Mouse (Mus musculus) hindbrain, embryonic 12.5 days (tissue): ENCODE measurements around the gene Car5b. TPM values are rescaled to one million over a fixed set of nuclear protein-coding genes. Genes with fewer than 3 reads are reported as not detected.

Experiments
- ATAC-seq: fragments of 200-750 bp; cut with Nextera tagmentation; 2 replicates; pipeline ENCODE4 v1.8.0; 2017; ENCODE audit warnings: moderate TSS enrichment; ENCODE audit not compliant: low FRiP score
- H3K27ac ChIP-seq: fragments of 300-500 bp; sonication (generic); 2 replicates; pipeline ENCODE4 v1.5.1; 2016; ENCODE audit warnings: mild to moderate bottlenecking
- H3K27me3 ChIP-seq: fragments of 300-500 bp; sonication (generic); 2 replicates; pipeline ENCODE4 v1.6.1; 2016; ENCODE audit warnings: mild to moderate bottlenecking
- H3K36me3 ChIP-seq: fragments of 300-500 bp; sonication (generic); 2 replicates; pipeline ENCODE4 v1.6.1; 2016; ENCODE audit warnings: mild to moderate bottlenecking
- H3K4me1 ChIP-seq: fragments of 300-500 bp; sonication (generic); 2 replicates; pipeline ENCODE4 v1.6.1; 2016
- H3K4me2 ChIP-seq: fragments of 300-500 bp; sonication (generic); replicated peaks from 2 replicates; pipeline ENCODE4 v1.6.1; 2016; ENCODE audit warnings: mild to moderate bottlenecking
- H3K4me3 ChIP-seq: fragments of 300-500 bp; sonication (generic); 2 replicates; pipeline ENCODE4 v1.5.1; 2016; ENCODE audit warnings: mild to moderate bottlenecking
- H3K9ac ChIP-seq: fragments of 300-500 bp; sonication (generic); 2 replicates; pipeline ENCODE4 v1.6.1; 2016; ENCODE audit warnings: mild to moderate bottlenecking, moderate library complexity
- H3K9me3 ChIP-seq: fragments of 300-500 bp; sonication (generic); replicated peaks from 2 replicates; pipeline ENCODE4 v1.6.1; 2016; ENCODE audit warnings: mild to moderate bottlenecking
- WGBS: fragments of 180-500 bp; shearing (Covaris S2); methylation state at CpG from one replicate; pipeline ENCODE4 v1.1.7; 2016; 5-methylcytosine and 5-hydroxymethylcytosine counted together
- polyA plus RNA-seq: library from polyadenylated mRNA; unstranded; fragments of >200 nt; fragmentation: Nextera tagmentation; extraction: Ambion mirVana; gene quantifications from 2 replicates; pipeline ENCODE4 v1.2.1, GENCODE M21; 2016

The Car5b gene
- polyA plus RNA-seq, 1 experiment from 2014 or later, result 0.27 TPM

DNA sequence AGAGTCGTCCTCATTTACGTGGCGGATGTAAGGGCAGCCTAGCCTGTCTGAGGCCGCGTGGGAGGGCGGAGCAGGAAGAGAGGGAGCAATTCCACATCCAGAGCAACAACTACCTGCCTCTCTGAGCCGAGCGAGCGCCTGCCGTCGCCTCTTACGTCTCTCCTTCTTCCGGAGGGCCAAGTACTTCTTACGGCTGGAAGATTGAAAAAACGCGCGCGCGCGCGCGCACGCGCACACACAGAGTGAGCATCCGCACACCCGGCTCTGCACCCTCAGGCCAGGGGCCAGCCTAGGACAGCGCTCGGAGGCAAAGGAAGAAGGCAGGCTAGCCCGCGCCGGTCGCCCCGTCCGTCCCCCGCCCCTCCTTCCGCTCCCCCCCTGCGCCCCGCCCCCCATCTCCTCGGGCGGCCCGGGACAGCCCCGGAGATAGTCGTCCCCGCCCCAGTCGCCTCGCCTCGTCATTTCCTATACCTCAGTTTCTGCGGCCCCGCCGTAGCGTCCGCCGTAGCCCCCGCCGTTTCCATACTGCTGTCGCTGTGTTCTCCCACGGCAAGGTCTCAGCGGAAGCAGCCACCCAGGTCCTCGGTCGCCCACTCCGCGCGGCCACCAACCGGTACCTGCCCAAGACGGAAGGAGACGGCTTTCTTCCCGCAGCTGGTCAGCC, 69.9 kb downstream of the Car5b start:
- H3K4me2 ChIP-seq, result peak overlapping the region; percentile 58
- H3K4me1 ChIP-seq, result peaks cover 4% of the 10 kb centered on the region
- H3K9me3 ChIP-seq, result no peaks in the 10 kb centered on the region
- peak overlapping the region; percentile 96 for H3K27ac ChIP-seq
- WGBS, result 33% methylated on average over 33 of the region's 67 CpGs
- ATAC-seq, result peak; percentile 95
- H3K4me3 ChIP-seq, result peak overlapping the region; percentile 60
- H3K27me3 ChIP-seq, result peaks cover 7% of the 10 kb centered on the region
- H3K9ac ChIP-seq, result peak overlapping the region; percentile 76
- H3K36me3 ChIP-seq, result peaks cover 19% of the 10 kb centered on the region

DNA sequence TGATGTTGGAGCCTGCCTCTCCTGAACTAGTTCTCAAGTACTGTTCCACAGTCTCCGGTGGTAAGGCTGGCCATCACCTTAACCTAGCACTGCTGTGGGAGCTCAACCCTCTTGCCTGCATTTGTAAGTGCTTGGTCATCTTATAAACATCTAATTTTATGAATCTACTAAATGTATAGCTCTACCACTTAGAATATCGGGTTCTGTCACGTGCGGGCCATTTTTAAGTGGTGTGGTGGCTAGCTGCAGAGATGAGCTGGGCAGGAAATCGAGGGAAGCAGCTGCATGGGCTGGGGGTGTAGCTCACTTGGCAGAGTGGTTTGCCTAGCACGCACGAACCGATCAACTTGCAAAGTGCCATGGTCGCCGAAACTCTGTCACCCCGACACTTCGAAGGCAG, 70.4 kb downstream of the Car5b start:
- Histone ChIP-seq H3K9me3 (no peaks in the 10 kb centered on the region), H3K36me3 (peaks cover 20% of the 10 kb centered on the region), H3K4me2 (peak overlapping the region; percentile 58), H3K4me1 (peaks cover 4% of the 10 kb centered on the region), H3K4me3 (peak overlapping the region; percentile 60), H3K27ac (peak overlapping the region; percentile 96; the same call in 1 of the 2 replicates), H3K27me3 (peaks cover 7% of the 10 kb centered on the region), H3K9ac (peak overlapping the region; percentile 76)
- ATAC-seq, result no peak
- WGBS, result 44% methylated on average over 12 of the region's 12 CpGs

DNA sequence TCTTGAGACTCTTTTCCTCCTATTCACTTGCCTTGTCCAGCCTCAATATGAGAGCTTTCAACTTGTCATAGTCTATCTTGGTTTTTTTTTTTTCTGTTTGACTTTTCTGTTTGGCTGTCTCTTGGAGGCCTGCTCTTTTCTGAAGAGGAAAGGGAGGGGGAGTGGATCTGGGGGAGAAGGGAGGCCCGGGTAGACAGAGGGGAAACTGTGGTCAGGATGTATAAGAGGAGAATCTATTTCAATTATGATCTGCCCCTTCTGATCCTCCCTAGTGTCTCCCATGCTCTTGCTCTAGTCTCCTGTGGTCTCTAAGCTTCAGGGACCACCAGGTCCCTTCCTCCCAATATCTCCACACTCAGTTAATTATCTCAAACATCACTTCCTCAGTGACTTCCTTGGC, 76.2 kb downstream of the Car5b start:
- Histone ChIP-seq H3K27ac (no peak overlapping the region), H3K4me1 (no peaks in the 10 kb centered on the region), H3K4me3 (no peak overlapping the region), H3K4me2 (no peak overlapping the region), H3K9ac (no peak overlapping the region), H3K36me3 (peaks cover 25% of the 10 kb centered on the region), H3K9me3 (no peaks in the 10 kb centered on the region), H3K27me3 (no peaks in the 10 kb centered on the region)
- 64% methylated on average over 1 of the region's 1 CpGs for WGBS
- no peak for ATAC-seq

DNA sequence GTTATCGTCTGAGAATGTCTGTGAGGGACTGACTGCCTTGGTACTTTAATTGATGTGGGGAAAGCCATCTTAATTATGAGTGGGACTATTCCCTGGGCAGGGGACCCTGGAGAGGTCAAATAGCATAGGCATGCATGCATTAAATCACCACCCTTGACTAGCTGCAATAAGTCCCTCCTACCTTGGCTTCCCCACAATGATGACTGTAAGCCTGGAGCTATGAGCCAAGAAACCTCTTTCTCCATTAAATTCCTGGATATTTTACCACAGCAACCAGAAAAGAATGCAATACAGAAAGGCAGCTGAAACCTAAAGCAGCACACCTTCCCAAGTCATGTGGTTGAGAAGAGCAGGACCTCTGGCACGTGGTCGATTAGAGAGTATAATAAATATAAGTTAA, 83.4 kb downstream of the Car5b start:
- Histone ChIP-seq H3K36me3 (peaks cover 27% of the 10 kb centered on the region), H3K27ac (no peak overlapping the region), H3K9me3 (no peaks in the 10 kb centered on the region), H3K27me3 (no peaks in the 10 kb centered on the region), H3K4me1 (no peaks in the 10 kb centered on the region), H3K9ac (no peak overlapping the region), H3K4me3 (no peak overlapping the region), H3K4me2 (no peak overlapping the region)
- WGBS, result 86% methylated on average over 3 of the region's 3 CpGs
- no peak for ATAC-seq

DNA sequence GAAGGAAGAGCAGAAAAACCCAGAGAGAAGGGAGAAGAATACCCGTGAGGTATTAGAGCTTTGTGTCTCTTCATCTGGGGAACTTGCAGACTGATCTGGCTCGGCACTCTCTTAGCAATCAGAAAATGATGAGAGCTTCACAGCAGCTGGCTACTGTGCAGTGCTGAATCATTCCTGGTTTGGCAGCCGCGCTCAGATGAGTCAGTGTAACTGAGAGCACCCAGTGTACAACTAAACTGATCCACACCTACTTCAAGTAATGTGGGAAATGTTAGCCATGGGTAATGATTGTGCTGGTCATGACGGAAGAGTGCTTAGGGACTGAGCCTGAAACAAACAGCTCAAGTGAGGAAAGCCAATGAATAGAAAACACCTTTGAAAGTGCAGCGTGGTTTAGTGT, 89.2 kb downstream of the Car5b start:
- H3K4me3 ChIP-seq, result no peak overlapping the region
- no peaks in the 10 kb centered on the region for H3K4me1 ChIP-seq
- no peaks in the 10 kb centered on the region; the same call in 1 of the 2 replicates for H3K27me3 ChIP-seq
- no peak overlapping the region for H3K27ac ChIP-seq
- peaks cover 18% of the 10 kb centered on the region; the same call in 1 of the 2 replicates for H3K36me3 ChIP-seq
- H3K9me3 ChIP-seq, result no peaks in the 10 kb centered on the region
- H3K9ac ChIP-seq, result no peak overlapping the region
- no peak for ATAC-seq
- 96% methylated on average over 6 of the region's 6 CpGs for WGBS
- no peak overlapping the region for H3K4me2 ChIP-seq

DNA sequence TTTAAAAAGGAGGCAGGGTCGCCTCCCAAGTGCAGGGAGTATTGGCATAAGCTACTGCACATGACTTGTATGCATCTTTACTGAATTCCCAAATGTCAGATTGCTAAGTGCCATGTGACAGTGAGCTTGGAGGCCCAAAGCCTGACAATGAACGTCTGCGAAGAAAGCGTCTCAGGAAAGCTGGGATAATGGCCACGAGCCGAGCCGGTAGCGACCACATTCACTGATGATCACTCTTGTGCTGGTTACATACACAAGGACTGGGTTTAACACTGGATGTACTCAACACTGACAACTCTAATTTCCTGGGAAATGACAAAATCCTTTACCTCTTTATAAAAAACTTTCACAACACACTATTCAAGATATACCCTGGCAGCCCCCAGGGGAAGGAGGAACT, 93.1 kb downstream of the Car5b start:
- WGBS, result 84% methylated on average over 8 of the region's 8 CpGs
- no peak for ATAC-seq

DNA sequence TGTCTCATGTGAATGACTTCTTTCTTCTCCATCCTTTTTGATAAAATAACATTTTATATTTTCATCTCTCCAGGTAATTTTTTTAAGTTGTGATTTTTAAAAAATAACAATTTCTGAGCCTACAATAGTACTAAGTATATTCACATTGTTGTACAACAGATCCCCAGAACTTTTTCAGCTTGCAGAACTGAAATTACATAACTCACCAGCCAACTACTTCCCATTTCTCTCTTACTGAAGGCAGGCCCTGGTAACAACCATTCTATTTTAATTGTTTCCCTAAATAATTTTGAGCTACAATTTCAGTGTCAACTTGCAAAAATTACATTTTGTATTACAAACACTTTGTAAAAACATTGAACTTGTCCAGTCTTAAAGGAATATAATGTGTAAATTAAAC, 98.2 kb downstream of the Car5b start:
- Histone ChIP-seq H3K4me3 (no peak overlapping the region), H3K4me2 (no peak overlapping the region), H3K27ac (no peak overlapping the region), H3K27me3 (peaks cover 5% of the 10 kb centered on the region; the same call in 1 of the 2 replicates), H3K4me1 (no peaks in the 10 kb centered on the region), H3K9me3 (no peaks in the 10 kb centered on the region), H3K9ac (no peak overlapping the region), H3K36me3 (no peaks in the 10 kb centered on the region)
- ATAC-seq, result no peak

More for the DNA sequence above, 93.1 kb downstream of the Car5b start:
- Histone ChIP-seq H3K27me3 (peaks cover 5% of the 10 kb centered on the region; the same call in 1 of the 2 replicates), H3K4me2 (no peak overlapping the region), H3K9ac (no peak overlapping the region), H3K4me1 (no peaks in the 10 kb centered on the region), H3K9me3 (no peaks in the 10 kb centered on the region), H3K36me3 (0 out of 2 replicates have a peak, but pooled peaks cover 10% of the 10 kb centered on the region), H3K27ac (no peak overlapping the region), H3K4me3 (no peak overlapping the region)

Other genes with a start within 250 kb of the Car5b start
- gene Ap1s2, start 119.0 kb downstream of the Car5b start, polyA plus RNA-seq, result 51.9 and 58.5 TPM in 2 replicates
- 72.2 and 72.6 TPM in 2 replicates for gene Zrsr2, start 69.3 kb downstream of the Car5b start, polyA plus RNA-seq
- gene Siah1b, start 48.5 kb upstream of the Car5b start, polyA plus RNA-seq, result 33.4 and 34.2 TPM in 2 replicates
- 0.30 and 0.50 TPM in 2 replicates for gene Cltrn, start 60.8 kb upstream of the Car5b start, polyA plus RNA-seq
- gene Ace2, start 111.3 kb upstream of the Car5b start, polyA plus RNA-seq, result 0.13 and 0.19 TPM in 2 replicates
- 0.25 and 0.60 TPM in 2 replicates for gene Bmx, start 230.2 kb upstream of the Car5b start, polyA plus RNA-seq
- gene Pir, start 241.4 kb upstream of the Car5b start, polyA plus RNA-seq, result 4.3 and 6.5 TPM in 2 replicates